Mouse (Mus musculus): ENCODE results near the gene Fxyd7.

- TF ChIP-seq CTCF (IDR thresholded peaks at IDR 0.05; ENCODE audit: insufficient read depth, low read depth, low read length) = no peak
- TF ChIP-seq POLR2A (IDR thresholded peaks at IDR 0.05; ENCODE audit: insufficient read depth, low read depth, low read length) = no peak
These were observed 2.0 kb downstream of the Fxyd7 start for GRCm38 (mm10) chr7:31049135-31049845.
